Mouse (Mus musculus) inflammation-experienced regulatory T-cells, adult 6 months (primary cell): ENCODE measurements around the gene Mup8. TPM values are rescaled to one million over a fixed set of nuclear protein-coding genes. Genes with fewer than 3 reads are reported as not detected.
"Not testable (repeated sequence)": the region's sequence is repeated elsewhere in the genome, so short reads cannot be mapped to it uniquely, and the experiment has no call there.

ENCODE experiments used
- ATAC-seq: one replicate; pipeline ENCODE4 v1.8.0; 2017
- polyA plus RNA-seq, 3 experiments: library from polyadenylated mRNA; unstranded; fragments of 100-300 nt; shearing (Covaris generic); gene quantifications; one replicate each; pipeline ENCODE4 v1.2.1; 2017

Mup8 gene
- not detected for polyA plus RNA-seq

DNA sequence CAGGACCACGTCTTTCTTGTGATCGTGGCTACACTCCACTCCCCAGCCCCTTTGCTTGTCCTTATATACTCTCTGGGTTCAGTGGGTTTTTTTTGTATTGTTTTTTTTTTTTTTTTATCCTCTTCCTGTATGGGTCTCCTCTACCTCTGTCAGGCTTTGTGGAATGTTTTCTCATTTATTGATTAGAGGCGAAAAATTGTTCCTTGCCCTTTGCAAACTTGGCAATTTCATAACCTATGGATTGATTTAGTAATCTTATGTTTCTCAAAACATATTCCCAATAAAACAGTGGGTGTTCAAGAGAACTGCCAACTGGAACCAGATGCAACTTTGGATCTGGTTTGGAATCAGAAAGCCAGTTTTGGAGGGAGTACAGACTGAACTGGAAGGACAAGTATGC is at the start of gene Mup8:
Mup8 (minus strand) TSS at position 101 of the 400 bp plus-strand sequence.
- not testable (repeated sequence) for ATAC-seq

DNA sequence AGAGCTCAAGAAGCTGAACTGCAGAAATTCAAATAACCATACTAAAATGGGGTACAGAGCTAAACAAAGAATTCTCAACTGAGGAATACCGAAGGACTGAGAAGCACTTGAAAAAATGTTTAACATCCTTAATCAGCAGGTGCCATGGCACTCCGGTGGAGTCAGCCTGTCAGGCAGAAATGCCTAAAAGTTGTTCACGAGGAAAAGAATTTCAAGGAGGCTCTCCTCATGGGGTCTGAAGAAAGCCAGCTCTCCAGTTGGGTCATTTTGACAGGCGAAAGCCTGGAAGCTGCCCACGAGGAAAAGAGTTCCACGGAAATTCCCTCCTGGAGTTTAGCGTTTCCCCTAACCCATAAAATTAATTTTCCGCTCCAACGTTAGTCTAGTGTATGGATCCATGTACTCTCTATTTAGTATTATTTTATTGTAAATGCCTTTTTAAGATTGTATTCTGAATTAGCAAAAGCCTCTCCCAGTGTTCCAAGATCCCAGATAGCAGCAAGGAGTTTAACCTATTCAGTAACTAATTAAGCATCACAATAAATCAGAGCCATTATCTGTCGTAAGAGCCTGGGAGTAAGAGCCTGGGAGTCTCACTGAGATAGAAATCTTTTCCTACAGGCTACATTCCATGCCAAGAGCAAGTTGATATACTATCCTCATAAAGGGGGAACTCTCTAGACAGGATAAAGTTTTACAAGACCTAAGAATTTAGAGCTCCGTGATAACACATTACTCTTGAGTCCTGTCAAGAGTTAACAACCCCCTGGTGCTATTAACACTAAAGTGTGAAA is 43.8 kb upstream of the Mup8 start:
- not testable (repeated sequence) for ATAC-seq

DNA sequence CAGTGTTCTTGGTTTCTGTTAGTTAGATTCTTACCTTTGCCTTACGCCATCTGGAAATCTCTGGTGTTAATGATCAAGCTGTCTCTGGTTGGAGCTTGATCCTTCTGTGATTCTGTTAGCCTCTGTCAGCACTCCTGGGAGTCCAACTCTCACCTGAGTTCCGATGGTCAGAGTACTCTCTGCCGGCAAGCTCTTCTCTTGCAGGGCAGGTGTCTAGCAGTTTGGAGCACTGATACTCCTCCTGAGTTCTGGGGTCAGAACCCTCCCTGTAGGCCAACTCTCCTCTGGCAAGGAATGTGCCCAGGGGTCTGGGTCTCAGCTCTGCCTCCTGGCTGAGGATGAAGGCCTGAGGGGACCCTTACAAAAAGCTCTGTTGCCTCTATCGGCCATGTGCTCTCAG is 40.3 kb upstream of the Mup8 start:
- ATAC-seq = not testable (repeated sequence)

Other genes starting within 250 kb of the Mup8 start
- not detected for gene Mup7, start 152.1 kb downstream of the Mup8 start, polyA plus RNA-seq
- gene Mup2, start 68.3 kb downstream of the Mup8 start, polyA plus RNA-seq = not detected
- gene Mup9, start 199.4 kb upstream of the Mup8 start, polyA plus RNA-seq = not detected